Mouse (Mus musculus) hindbrain, postnatal 0 days (tissue): ENCODE results near the gene Ptprd. TPM values are rescaled to one million over a fixed set of nuclear protein-coding genes. Genes with fewer than 3 reads are reported as not detected.

Experiments
- ATAC-seq: fragments of 200-750 bp; cut with Nextera tagmentation; 2 replicates; pipeline ENCODE4 v1.8.0; 2017; ENCODE audit warnings: mild to moderate bottlenecking, moderate TSS enrichment, moderate library complexity
- DNase-seq: peaks from one replicate; pipeline ENCODE4 v3.0.0-alpha.2; 2015; ENCODE audit warnings: low spot score
- H3K27ac ChIP-seq: fragments of 300-500 bp; sonication (generic); 2 replicates; pipeline ENCODE4 v1.5.1; 2014; ENCODE audit warnings: mild to moderate bottlenecking
- H3K27me3 ChIP-seq: fragments of 300-500 bp; sonication (generic); 2 replicates; pipeline ENCODE4 v1.6.1; 2014; ENCODE audit warnings: low read length, mixed read lengths; ENCODE audit not compliant: insufficient read depth
- H3K36me3 ChIP-seq: fragments of 300-500 bp; sonication (generic); 2 replicates; pipeline ENCODE4 v1.6.1; 2014; ENCODE audit warnings: low read length, mixed read lengths; ENCODE audit not compliant: insufficient read depth
- H3K4me1 ChIP-seq: fragments of 300-500 bp; sonication (generic); 2 replicates; pipeline ENCODE4 v1.6.1; 2014; ENCODE audit warnings: antibody characterized with exemption, low read length, mixed read lengths; ENCODE audit not compliant: insufficient read depth
- H3K4me2 ChIP-seq: fragments of 300-500 bp; sonication (generic); 2 replicates; pipeline ENCODE4 v1.6.1; 2014; ENCODE audit warnings: low read depth, mild to moderate bottlenecking, low read length, moderate library complexity, mixed read lengths
- H3K4me3 ChIP-seq: fragments of 300-500 bp; sonication (generic); 2 replicates; pipeline ENCODE4 v1.5.1; 2014; ENCODE audit warnings: low read length
- H3K9ac ChIP-seq: fragments of 300-500 bp; sonication (generic); replicated peaks from 2 replicates; pipeline ENCODE4 v1.6.1; 2014; ENCODE audit warnings: mild to moderate bottlenecking, low read length, moderate library complexity, mixed read lengths
- H3K9me3 ChIP-seq: fragments of 300-500 bp; sonication (generic); 2 replicates; pipeline ENCODE4 v1.6.1; 2016; ENCODE audit warnings: low read length, mixed read lengths
- CTCF ChIP-seq: IDR thresholded peaks from 2 replicates; pipeline ENCODE4 v1.5.1; 2016; ENCODE audit warnings: antibody characterized with exemption, control low read depth, low read depth
- WGBS: fragments of 180-500 bp; shearing (Covaris S2); extraction: QIAGEN DNeasy Blood & Tissue Kit; methylation state at CpG from one replicate; pipeline ENCODE4 v1.1.7; 2014; 5-methylcytosine and 5-hydroxymethylcytosine counted together
- polyA plus RNA-seq: library from polyadenylated mRNA; unstranded; fragments of >200 nt; fragmentation: Nextera tagmentation; extraction: Ambion mirVana; gene quantifications from 2 replicates; pipeline ENCODE4 v1.2.1, GENCODE M21; 2015
- total RNA-seq: library from RNA; depleted of rRNA; stranded (reverse); fragments of >200 nt; gene quantifications from 2 replicates; pipeline ENCODE4 v1.2.3, GENCODE M21; 2014

Ptprd gene
- total and polyA plus RNA-seq, 2 experiments from 2014 or later = 56.3 to 96.0 TPM

- 84% methylated on average over 3 of the region's 3 CpGs for WGBS
- ATAC-seq (no peak), DNase-seq (no peak)
- Histone ChIP-seq H3K36me3 (no peaks in the 10 kb centered on the region), H3K27me3 (no peaks in the 10 kb centered on the region), H3K9ac (no peak overlapping the region), H3K27ac (no peak overlapping the region), H3K9me3 (no peaks in the 10 kb centered on the region), H3K4me3 (no peak overlapping the region), H3K4me1 (no peaks in the 10 kb centered on the region), H3K4me2 (no peak overlapping the region)
- no peak for TF ChIP-seq CTCF
Measured at GRCm38 (mm10) chr4:76656734-76657133, 1555.0 kb downstream of the Ptprd start.

GRCm38 (mm10) chr4:76652971-76653370 lies 1558.8 kb downstream of the Ptprd start:
- H3K36me3 ChIP-seq = no peaks in the 10 kb centered on the region
- H3K27me3 ChIP-seq = no peaks in the 10 kb centered on the region
- TF ChIP-seq CTCF = no peak
- no peak for DNase-seq
- no peak overlapping the region for H3K27ac ChIP-seq
- H3K4me3 ChIP-seq = no peak overlapping the region
- H3K4me2 ChIP-seq = no peak overlapping the region
- H3K9me3 ChIP-seq = no peaks in the 10 kb centered on the region
- H3K9ac ChIP-seq = no peak overlapping the region
- no peak for ATAC-seq
- 80% methylated on average over 2 of the region's 2 CpGs for WGBS
- H3K4me1 ChIP-seq = no peaks in the 10 kb centered on the region

GRCm38 (mm10) chr4:76621740-76622139 lies 1590.0 kb downstream of the Ptprd start:
- H3K27ac ChIP-seq = no peak overlapping the region
- no peak overlapping the region for H3K4me3 ChIP-seq
- TF ChIP-seq CTCF = no peak
- H3K27me3 ChIP-seq = no peaks in the 10 kb centered on the region
- H3K4me2 ChIP-seq = no peak overlapping the region
- no peaks in the 10 kb centered on the region for H3K36me3 ChIP-seq
- H3K4me1 ChIP-seq = 0 out of 2 replicates have a peak, but pooled peaks cover 2% of the 10 kb centered on the region
- no peak overlapping the region for H3K9ac ChIP-seq
- no peaks in the 10 kb centered on the region for H3K9me3 ChIP-seq
- DNase-seq = no peak
- WGBS = 81% methylated on average over 7 of the region's 7 CpGs
- ATAC-seq = no peak

GRCm38 (mm10) chr4:76616614-76617013 lies 1595.1 kb downstream of the Ptprd start:
- Histone ChIP-seq H3K4me2 (no peak overlapping the region), H3K9ac (no peak overlapping the region), H3K36me3 (no peaks in the 10 kb centered on the region), H3K9me3 (no peaks in the 10 kb centered on the region), H3K4me1 (no peaks in the 10 kb centered on the region), H3K27ac (no peak overlapping the region), H3K4me3 (no peak overlapping the region), H3K27me3 (no peaks in the 10 kb centered on the region)
- no peak for ATAC-seq
- no peak for DNase-seq
- 86% methylated on average over 6 of the region's 6 CpGs for WGBS
- no peak for TF ChIP-seq CTCF

GRCm38 (mm10) chr4:76608246-76608645 lies 1603.5 kb downstream of the Ptprd start:
- WGBS = 46% methylated on average over 7 of the region's 7 CpGs
- ATAC-seq = no peak
- H3K27me3 ChIP-seq = no peaks in the 10 kb centered on the region

GRCm38 (mm10) chr4:76606808-76607207 lies 1605.0 kb downstream of the Ptprd start:
- H3K27me3 ChIP-seq = no peaks in the 10 kb centered on the region
- no peaks in the 10 kb centered on the region for H3K36me3 ChIP-seq
- no peaks in the 10 kb centered on the region for H3K4me1 ChIP-seq
- H3K4me3 ChIP-seq = no peak overlapping the region
- TF ChIP-seq CTCF = no peak
- no peak overlapping the region for H3K9ac ChIP-seq
- no peak overlapping the region for H3K4me2 ChIP-seq
- no peak overlapping the region for H3K27ac ChIP-seq
- DNase-seq (no peak), ATAC-seq (no peak)
- 74% methylated on average over 2 of the region's 2 CpGs for WGBS
- no peaks in the 10 kb centered on the region for H3K9me3 ChIP-seq

More at GRCm38 (mm10) chr4:76608246-76608645, 1603.5 kb downstream of the Ptprd start:
- TF ChIP-seq CTCF = no peak
- DNase-seq = no peak
- Histone ChIP-seq H3K36me3 (no peaks in the 10 kb centered on the region), H3K9ac (no peak overlapping the region), H3K9me3 (no peaks in the 10 kb centered on the region), H3K27ac (no peak overlapping the region), H3K4me1 (no peaks in the 10 kb centered on the region), H3K4me2 (no peak overlapping the region), H3K4me3 (no peak overlapping the region)

GRCm38 (mm10) chr4:76590722-76591121 lies 1621.0 kb downstream of the Ptprd start:
- no peak for TF ChIP-seq CTCF
- Histone ChIP-seq H3K4me3 (no peak overlapping the region), H3K9ac (no peak overlapping the region), H3K27me3 (no peaks in the 10 kb centered on the region), H3K9me3 (no peaks in the 10 kb centered on the region), H3K4me2 (no peak overlapping the region), H3K4me1 (no peaks in the 10 kb centered on the region), H3K36me3 (no peaks in the 10 kb centered on the region), H3K27ac (no peak overlapping the region)
- DNase-seq (no peak), ATAC-seq (no peak)
- WGBS = 93% methylated on average over 1 of the region's 1 CpGs
